Mouse (Mus musculus) lung, postnatal 36 days (tissue): ENCODE results near the gene Zfpm1.
"Not testable (repeated sequence)": the region's sequence is repeated elsewhere in the genome, so short reads cannot be mapped to it uniquely, and the experiment has no call there.

Experiments used
- DNase-seq: peaks from one replicate; pipeline ENCODE4 v3.0.0; 2022; ENCODE audit warnings: mixed read lengths

Gene Zfpm1

GRCm38 (mm10) chr8:122301081-122301480 lies 19.1 kb downstream of the Zfpm1 start:
- no peak for DNase-seq

DNA sequence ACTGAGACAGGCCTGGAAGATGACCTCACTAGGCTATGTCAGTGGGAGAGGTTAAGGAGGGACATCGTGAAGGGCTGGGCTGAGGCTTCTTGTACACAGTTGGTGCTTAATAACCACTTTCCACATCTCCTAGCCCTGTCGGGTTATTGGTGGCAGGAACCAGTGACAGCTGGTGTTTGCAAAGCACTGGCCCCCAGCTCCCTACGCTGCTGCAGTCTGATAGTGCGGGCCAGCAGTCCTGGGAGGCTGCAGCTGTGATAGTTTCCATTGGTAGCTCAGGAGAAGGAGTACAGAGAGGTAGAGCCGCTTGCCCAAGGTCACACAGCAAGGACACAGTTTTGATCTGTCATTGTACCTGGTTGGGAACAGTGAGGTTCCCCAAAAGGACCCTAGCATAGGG lies 19.9 kb downstream of the Zfpm1 start:
- no peak for DNase-seq

DNA sequence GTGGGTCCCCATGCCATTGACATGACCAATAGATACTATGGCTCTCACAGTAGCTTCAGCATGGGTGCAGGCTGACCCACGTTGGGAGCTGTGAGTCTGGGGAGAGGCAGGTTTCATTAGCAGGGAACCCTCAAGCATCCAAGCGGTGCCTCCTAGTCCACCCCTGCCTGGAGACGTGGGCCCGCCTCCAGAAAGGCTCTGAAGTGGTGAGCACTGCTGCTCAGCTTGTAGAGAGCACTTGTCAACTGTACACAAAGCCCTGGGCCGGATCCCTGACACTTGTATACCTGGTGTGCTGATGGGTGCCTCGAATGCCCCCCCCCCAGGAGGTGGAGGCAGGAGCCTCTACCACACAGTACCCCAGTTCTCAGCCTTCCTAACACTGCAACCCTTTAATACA lies 21.5 kb downstream of the Zfpm1 start:
- peak; percentile 71 for DNase-seq

DNA sequence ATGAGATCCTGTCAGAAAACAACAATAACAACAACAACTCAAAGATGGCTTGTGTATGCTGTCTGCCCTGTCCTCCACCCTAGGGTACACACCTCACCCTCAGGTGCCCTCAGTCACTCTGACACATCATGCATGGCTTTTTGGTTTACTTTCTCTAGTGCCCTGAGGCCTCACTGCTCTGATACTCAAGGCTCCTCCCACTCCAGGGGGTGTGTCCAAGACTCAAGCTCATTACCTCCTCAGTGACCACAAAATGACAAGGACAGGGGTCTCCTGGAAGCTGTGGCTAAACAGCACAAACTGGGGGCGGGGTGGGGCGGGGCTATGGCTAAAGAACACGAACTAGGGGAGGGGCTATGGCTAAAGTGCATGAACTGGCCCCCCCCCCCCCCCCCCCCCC lies 22.1 kb downstream of the Zfpm1 start:
- DNase-seq = peak; percentile 66

- no peak for DNase-seq
Measured at GRCm38 (mm10) chr8:122306660-122307399, 24.9 kb downstream of the Zfpm1 start.

DNA sequence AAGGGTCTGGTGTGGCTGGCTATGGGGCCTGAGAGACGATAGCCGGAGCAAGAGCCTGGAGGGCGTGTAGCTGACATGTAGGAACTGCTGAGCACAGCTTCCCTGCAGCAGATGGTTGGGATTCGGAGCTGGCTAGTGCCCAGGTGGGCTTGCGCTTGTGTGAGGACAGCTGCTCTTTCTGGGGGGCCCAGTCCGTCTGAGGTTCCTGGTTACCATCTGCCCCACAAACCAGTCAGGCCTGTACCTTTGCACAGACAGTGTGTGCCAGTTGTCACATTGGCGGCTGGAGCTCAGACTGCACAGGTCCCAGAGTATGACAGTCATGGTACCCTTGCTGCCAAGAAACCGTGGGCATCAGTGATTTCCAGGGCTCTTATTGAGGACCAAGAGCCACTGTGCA lies 25.9 kb downstream of the Zfpm1 start:
- DNase-seq = no peak

DNA sequence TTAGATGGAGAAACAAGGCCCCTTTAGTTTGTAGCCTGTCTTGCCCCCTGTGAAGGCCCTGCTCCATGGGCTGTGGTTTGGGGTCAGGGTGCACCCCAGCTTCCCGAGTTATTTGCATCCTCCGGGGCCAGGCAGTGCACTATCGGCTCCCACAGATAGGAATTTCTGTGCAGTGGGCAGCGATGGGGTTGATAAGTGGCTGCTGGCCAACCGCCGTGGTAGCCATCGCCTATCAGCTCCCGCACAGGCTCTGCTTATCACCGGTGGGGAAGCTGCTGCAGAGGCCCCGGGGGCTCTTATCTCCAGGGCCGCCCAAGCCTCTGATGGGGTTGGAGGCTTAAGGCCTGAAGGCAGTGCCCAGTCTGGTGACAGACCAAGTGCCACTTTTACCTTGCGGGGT lies 27.3 kb downstream of the Zfpm1 start:
- no peak for DNase-seq

DNA sequence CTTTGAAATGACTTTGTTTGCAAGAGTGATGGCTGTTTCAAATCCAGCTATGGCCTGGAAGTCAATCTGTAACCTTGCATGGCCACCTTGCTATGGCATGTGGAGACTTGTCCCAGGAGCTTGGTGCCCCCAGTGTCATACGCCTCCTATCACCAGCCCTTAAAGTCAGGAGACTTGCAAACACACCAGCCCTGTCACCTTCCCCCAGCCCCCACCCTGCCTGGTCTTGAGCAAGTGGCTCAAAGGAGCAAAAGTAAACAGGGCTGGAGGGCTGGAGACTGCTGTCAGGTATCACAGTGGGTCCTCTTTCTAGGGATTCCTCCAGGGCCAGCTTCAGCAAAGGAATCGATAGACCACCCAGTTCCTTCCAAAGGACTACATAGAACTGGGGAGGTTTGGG lies 29.2 kb downstream of the Zfpm1 start:
- DNase-seq = no peak

GRCm38 (mm10) chr8:122312553-122312952 lies 30.6 kb downstream of the Zfpm1 start:
- DNase-seq = no peak

GRCm38 (mm10) chr8:122313310-122313709 lies 31.4 kb downstream of the Zfpm1 start:
- no peak for DNase-seq

- peak; percentile 61 for DNase-seq
Measured at GRCm38 (mm10) chr8:122314899-122315496, 33.1 kb downstream of the Zfpm1 start.

GRCm38 (mm10) chr8:122316402-122316801 lies 34.5 kb downstream of the Zfpm1 start:
- no peak for DNase-seq

- DNase-seq = no peak
Measured at GRCm38 (mm10) chr8:122317918-122318475, 36.1 kb downstream of the Zfpm1 start.

DNA sequence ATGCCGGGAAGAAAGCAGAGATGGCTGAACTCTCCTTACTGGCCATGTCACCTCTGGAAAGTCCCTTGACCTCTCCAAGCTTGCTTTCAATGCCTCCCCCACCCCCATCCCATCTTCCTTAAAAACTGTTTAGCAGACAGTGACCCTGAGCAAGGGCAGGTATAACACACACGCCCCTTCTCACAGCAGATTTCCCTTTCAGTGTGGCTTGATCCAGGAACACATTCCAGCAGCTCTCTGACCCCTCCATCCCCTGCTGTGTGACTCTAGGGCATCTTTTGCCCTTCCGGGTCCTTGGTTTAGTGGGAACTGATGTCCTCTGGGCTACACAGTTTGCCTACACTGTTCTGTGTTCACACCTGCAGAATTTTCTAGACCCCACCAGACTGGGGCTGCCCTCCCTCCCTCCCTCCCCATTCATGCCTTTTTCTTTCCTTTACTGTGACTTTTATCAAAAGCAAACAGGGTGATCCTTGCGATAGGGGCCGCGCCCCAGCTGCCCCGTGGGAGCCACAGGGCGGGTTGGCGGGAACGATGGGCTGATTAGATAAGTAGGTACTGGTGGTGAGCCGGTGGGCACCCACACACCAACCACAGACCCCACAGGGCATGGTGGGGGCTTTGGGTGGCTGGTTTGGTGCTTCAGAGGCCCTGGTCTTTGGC lies 37.2 kb downstream of the Zfpm1 start:
- no peak for DNase-seq

- no peak for DNase-seq
Measured at GRCm38 (mm10) chr8:122319708-122320075, 37.8 kb downstream of the Zfpm1 start.

GRCm38 (mm10) chr8:122320541-122320940 lies 38.6 kb downstream of the Zfpm1 start:
- no peak for DNase-seq

- DNase-seq = no peak
Measured at GRCm38 (mm10) chr8:122321455-122321921, 39.5 kb downstream of the Zfpm1 start.

DNA sequence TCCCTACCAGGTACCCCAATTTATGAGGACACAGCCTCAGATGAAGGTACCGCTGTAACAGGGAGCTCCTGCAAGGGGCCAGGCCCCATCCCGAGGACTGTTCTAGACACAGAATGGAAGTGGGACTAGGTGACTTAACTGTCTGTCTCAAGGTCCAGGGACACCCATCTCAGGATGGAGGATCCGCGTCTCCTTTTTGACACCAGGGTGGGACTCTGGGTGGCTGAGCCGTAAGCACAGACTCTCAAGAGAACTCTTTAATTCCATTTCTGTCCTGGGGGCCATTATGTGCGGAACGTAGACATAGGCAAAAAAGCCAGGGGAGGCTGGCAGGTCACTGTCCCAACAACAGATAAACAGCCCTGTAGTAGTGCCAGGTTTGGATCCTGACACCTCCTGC lies 40.2 kb downstream of the Zfpm1 start:
- DNase-seq = no peak

DNA sequence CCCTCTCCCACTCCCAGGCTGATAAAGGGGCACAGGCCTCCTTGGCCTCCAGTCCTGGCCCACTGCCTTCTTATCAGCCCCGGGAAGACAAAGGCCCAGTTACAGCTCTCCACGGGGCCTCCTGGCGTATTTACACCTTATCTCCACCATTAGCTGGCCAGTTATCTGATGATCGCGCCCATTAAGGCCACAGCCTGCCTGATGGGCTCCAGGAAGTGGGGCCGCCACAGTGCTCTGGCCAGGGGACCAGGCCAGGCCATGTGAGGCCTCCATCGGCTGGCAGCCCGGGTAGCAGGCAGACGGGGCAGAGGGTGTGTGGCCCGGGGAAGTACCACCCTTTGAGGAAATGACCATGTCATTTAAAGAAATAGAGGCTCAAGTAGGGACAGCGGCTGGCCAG lies 40.9 kb downstream of the Zfpm1 start:
- peak; percentile 48 for DNase-seq

DNA sequence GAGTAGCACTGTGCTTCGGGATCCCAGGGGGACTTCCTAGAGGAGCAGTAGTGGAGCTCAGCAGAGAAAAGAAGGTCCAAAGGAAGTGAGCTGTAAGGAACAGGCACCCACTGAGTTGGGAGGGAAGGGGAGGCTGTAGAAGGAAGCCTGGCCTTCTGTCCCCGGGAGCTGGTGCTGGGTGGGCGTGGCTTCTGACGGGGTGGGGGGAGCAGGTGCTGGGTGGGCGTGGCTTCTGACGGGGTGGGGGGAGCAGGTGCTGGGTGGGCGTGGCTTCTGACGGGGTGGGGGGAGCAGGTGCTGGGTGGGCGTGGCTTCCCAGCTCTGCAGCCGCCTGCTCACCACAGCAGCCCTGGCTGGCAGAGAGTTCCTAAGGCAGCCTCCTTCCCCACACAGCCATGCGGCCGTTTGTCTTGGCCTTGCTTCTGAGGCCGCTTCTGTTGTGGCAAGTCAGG lies 42.0 kb downstream of the Zfpm1 start:
- not testable (repeated sequence) for DNase-seq

- peak; percentile 56 for DNase-seq
Measured at GRCm38 (mm10) chr8:122325196-122325595, 43.3 kb downstream of the Zfpm1 start.

DNA sequence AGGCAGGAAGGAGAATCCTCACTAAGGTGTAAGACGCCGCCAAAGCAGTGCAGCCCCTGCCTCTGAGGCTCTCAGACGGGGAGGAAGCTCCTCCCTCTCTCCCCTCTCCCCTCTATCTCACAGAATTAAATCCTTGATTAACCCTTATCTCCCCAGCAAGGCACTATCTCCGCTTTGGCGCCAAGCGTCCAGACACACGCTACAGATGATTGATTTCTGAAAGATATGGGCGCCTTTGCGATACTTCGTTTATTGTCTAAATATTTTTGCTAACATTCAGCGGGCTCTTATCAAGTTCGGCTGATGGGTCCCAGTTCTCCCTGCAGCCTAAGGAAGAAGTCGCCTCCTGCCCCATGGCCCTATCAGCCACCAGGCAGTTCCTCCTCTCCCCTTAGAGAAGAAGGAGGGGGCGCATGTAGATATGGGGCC lies 44.2 kb downstream of the Zfpm1 start:
- DNase-seq = no peak

- DNase-seq = no peak
Measured at GRCm38 (mm10) chr8:122329072-122329471, 47.1 kb downstream of the Zfpm1 start.
